Mouse (Mus musculus): ENCODE results near the gene Myadm. TPM values are rescaled to one million over a fixed set of nuclear protein-coding genes. Genes with fewer than 3 reads are reported as not detected.

Gene Myadm
- polyA plus RNA-seq (2015; fragmentation: Nextera tagmentation; extraction: Ambion mirVana) = 71.3 and 75.3 TPM in 2 replicates

DNA sequence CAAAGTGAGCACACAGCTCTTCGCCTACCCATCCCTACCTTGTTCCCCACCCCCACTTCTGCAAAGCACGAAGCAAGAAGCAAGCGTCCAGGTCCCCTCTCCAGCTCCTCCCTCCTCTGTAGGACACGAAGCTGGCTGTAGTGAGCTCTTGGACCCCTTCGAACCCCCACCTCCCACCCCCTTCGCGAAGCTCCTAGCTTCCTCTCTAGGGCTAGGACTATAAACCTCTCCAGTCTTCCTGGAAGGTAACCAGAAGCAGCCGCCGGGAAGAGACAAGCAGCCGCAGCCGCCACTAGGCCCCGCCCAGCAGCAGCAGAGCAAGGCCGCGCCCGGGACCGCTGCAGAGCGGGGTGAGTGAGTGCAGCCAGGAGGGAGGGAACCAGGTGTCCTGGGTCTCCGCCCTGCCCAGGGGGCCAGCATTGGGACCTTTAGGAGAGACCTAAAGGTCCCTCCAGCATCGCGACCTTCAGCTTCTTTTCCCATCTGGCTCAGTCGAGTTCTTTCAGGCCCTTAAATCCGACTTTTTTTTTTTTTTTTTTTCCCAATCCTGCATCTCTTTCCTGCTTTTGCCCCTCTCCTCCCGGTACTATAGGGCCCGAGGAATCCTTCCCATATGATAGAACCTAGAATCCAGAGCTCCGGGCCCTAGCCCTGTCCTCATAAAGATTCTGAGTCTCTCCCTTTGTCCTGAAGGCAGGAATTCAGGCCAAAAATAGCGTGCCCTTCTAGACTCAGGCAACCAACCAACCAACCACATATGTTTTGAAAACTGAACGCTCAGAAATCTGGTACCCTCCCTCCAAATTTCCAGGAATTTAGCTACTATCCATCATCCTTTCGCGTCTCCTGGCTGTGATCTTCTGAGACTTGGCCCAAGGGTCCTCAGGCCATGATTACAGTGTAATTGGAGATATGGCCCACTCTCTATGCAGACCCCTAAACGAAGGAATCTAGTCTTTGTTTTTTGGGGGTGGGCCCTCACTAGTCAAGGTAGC, at the start of gene Myadm, which contains the start of gene Prkcg:
Myadm (plus strand) TSS at position 105 of the 995 bp plus-strand sequence.
Prkcg (plus strand) TSS at position 204 of the 995 bp plus-strand sequence.
- H3K9me3 ChIP-seq (ENCODE audit: control insufficient read depth) = no peaks in the 10 kb centered on the region
- peak; percentile 45 for ATAC-seq
- no peak for TF ChIP-seq CTCF (IDR thresholded peaks at IDR 0.05; ENCODE audit: low read depth)

DNA sequence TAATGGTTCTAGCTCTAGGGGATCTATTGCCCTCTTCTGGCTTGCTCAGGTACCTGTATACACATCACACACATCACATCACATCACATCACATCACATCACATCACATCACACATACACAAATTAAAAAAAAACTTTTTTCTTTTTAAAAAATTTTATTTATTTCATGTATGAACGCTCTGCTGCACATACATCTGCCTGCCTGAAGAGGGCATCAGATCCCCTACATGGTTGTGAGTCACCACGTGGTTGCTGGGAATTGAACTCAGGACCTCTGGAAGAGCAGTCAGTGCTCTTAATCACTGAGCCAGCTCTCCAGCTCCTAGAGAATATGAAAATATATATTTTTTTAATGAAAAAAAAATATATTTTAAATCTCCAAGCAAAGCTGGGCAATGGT, 49.7 kb upstream of the Myadm start:
- ATAC-seq = no peak
- Histone ChIP-seq H3K27ac (ENCODE audit: low read depth, low read length) (no peak overlapping the region), H3K4me2 (replicated peaks; ENCODE audit: low read depth) (no peak overlapping the region), H3K9me3 (ENCODE audit: control insufficient read depth) (no peaks in the 10 kb centered on the region), H3K4me3 (ENCODE audit: low read depth, low read length) (no peak overlapping the region), H3K9ac (ENCODE audit: low read depth, low read length) (no peak overlapping the region), H3K4me1 (replicated peaks; ENCODE audit: control insufficient read depth, insufficient read depth, low read length) (no peaks in the 10 kb centered on the region), H3K36me3 (ENCODE audit: control insufficient read depth, insufficient read depth) (no peaks in the 10 kb centered on the region), H3K27me3 (replicated peaks; ENCODE audit: control insufficient read depth, insufficient read depth, low read length) (no peaks in the 10 kb centered on the region)
- 72% methylated on average over 2 of the region's 2 CpGs for WGBS
- no peak for TF ChIP-seq CTCF (IDR thresholded peaks at IDR 0.05; ENCODE audit: low read depth)

More for the DNA sequence above, at the start of gene Myadm, which contains the start of gene Prkcg:
- Histone ChIP-seq H3K36me3 (ENCODE audit: control insufficient read depth, insufficient read depth) (no peaks in the 10 kb centered on the region), H3K27me3 (replicated peaks; ENCODE audit: control insufficient read depth, insufficient read depth, low read length) (no peaks in the 10 kb centered on the region), H3K4me3 (ENCODE audit: low read depth, low read length) (peak within 1 kb of the TSS; percentile 53), H3K4me1 (replicated peaks; ENCODE audit: control insufficient read depth, insufficient read depth, low read length) (0 out of 2 replicates have a peak, but pooled peaks cover 12% of the 10 kb centered on the region), H3K4me2 (replicated peaks; ENCODE audit: low read depth) (peak within 1 kb of the TSS; percentile 73), H3K9ac (ENCODE audit: low read depth, low read length) (peak within 1 kb of the TSS; percentile 53), H3K27ac (ENCODE audit: low read depth, low read length) (peak within 1 kb of the TSS; percentile 79)
- WGBS = 4% methylated on average over 30 of the region's 30 CpGs

DNA sequence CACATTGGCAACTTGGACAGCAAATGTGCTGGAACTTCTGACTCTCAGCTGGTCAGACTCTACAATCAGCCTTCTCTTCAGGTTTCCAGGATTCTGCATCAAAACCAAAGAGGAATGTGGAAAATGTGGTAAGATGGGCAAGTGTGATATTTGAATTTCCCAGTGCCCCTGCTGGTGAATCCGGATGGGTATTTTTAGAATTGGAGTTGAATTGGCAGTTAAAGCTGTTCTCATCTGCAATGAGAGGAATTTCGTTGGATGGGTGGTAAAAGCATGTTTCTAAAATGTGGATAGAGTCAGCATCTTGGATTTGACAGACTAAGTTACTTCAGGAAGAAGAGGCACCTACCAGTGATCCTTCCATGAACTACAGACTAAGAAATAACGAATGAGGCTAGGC, 28.2 kb upstream of the Myadm start:
- Histone ChIP-seq H3K27me3 (replicated peaks; ENCODE audit: control insufficient read depth, insufficient read depth, low read length) (no peaks in the 10 kb centered on the region), H3K36me3 (ENCODE audit: control insufficient read depth, insufficient read depth) (no peaks in the 10 kb centered on the region), H3K9me3 (ENCODE audit: control insufficient read depth) (no peaks in the 10 kb centered on the region), H3K4me3 (ENCODE audit: low read depth, low read length) (no peak overlapping the region), H3K9ac (ENCODE audit: low read depth, low read length) (no peak overlapping the region), H3K4me2 (replicated peaks; ENCODE audit: low read depth) (no peak overlapping the region), H3K27ac (ENCODE audit: low read depth, low read length) (no peak overlapping the region), H3K4me1 (replicated peaks; ENCODE audit: control insufficient read depth, insufficient read depth, low read length) (no peaks in the 10 kb centered on the region)
- ATAC-seq = no peak
- TF ChIP-seq CTCF (IDR thresholded peaks at IDR 0.05; ENCODE audit: low read depth) = no peak
- 69% methylated on average over 3 of the region's 3 CpGs for WGBS

GRCm38 (mm10) chr7:3261446-3261845, 27.4 kb upstream of the Myadm start:
- H3K4me2 ChIP-seq (replicated peaks; ENCODE audit: low read depth) = no peak overlapping the region
- no peak overlapping the region for H3K4me3 ChIP-seq (ENCODE audit: low read depth, low read length)
- no peak for ATAC-seq
- no peak overlapping the region for H3K27ac ChIP-seq (ENCODE audit: low read depth, low read length)
- H3K9ac ChIP-seq (ENCODE audit: low read depth, low read length) = no peak overlapping the region
- TF ChIP-seq CTCF (IDR thresholded peaks at IDR 0.05; ENCODE audit: low read depth) = no peak
- no peaks in the 10 kb centered on the region for H3K9me3 ChIP-seq (ENCODE audit: control insufficient read depth)
- WGBS = 63% methylated on average over 4 of the region's 4 CpGs
- no peaks in the 10 kb centered on the region for H3K27me3 ChIP-seq (replicated peaks; ENCODE audit: control insufficient read depth, insufficient read depth, low read length)
- no peaks in the 10 kb centered on the region for H3K4me1 ChIP-seq (replicated peaks; ENCODE audit: control insufficient read depth, insufficient read depth, low read length)
- no peaks in the 10 kb centered on the region for H3K36me3 ChIP-seq (ENCODE audit: control insufficient read depth, insufficient read depth)

GRCm38 (mm10) chr7:3262789-3263188, 26.1 kb upstream of the Myadm start:
- no peaks in the 10 kb centered on the region for H3K27me3 ChIP-seq (replicated peaks; ENCODE audit: control insufficient read depth, insufficient read depth, low read length)
- H3K4me3 ChIP-seq (ENCODE audit: low read depth, low read length) = no peak overlapping the region
- H3K27ac ChIP-seq (ENCODE audit: low read depth, low read length) = no peak overlapping the region
- peak; percentile 70 for TF ChIP-seq CTCF (IDR thresholded peaks at IDR 0.05; ENCODE audit: low read depth)
- H3K36me3 ChIP-seq (ENCODE audit: control insufficient read depth, insufficient read depth) = no peaks in the 10 kb centered on the region
- H3K9ac ChIP-seq (ENCODE audit: low read depth, low read length) = no peak overlapping the region
- H3K4me1 ChIP-seq (replicated peaks; ENCODE audit: control insufficient read depth, insufficient read depth, low read length) = no peaks in the 10 kb centered on the region
- ATAC-seq = no peak
- 35% methylated on average over 2 of the region's 2 CpGs for WGBS
- H3K4me2 ChIP-seq (replicated peaks; ENCODE audit: low read depth) = no peak overlapping the region
- no peaks in the 10 kb centered on the region for H3K9me3 ChIP-seq (ENCODE audit: control insufficient read depth)

- Histone ChIP-seq H3K27ac (ENCODE audit: low read depth, low read length) (no peak overlapping the region), H3K4me3 (ENCODE audit: low read depth, low read length) (no peak overlapping the region), H3K4me2 (replicated peaks; ENCODE audit: low read depth) (peak overlapping the region; percentile 30; the same call in 1 of the 2 replicates), H3K4me1 (replicated peaks; ENCODE audit: control insufficient read depth, insufficient read depth, low read length) (no peaks in the 10 kb centered on the region), H3K9ac (ENCODE audit: low read depth, low read length) (no peak overlapping the region), H3K27me3 (replicated peaks; ENCODE audit: control insufficient read depth, insufficient read depth, low read length) (no peaks in the 10 kb centered on the region), H3K9me3 (ENCODE audit: control insufficient read depth) (no peaks in the 10 kb centered on the region), H3K36me3 (ENCODE audit: control insufficient read depth, insufficient read depth) (no peaks in the 10 kb centered on the region)
- 28% methylated on average over 22 of the region's 22 CpGs for WGBS
- TF ChIP-seq CTCF (IDR thresholded peaks at IDR 0.05; ENCODE audit: low read depth) = peak; percentile 46; the same call in 1 of the 2 replicates
- ATAC-seq = no peak
Measured at GRCm38 (mm10) chr7:3264390-3265022, 24.4 kb upstream of the Myadm start.
